Mouse (Mus musculus): ENCODE measurements around the gene Pnlip.

The Pnlip gene

DNA sequence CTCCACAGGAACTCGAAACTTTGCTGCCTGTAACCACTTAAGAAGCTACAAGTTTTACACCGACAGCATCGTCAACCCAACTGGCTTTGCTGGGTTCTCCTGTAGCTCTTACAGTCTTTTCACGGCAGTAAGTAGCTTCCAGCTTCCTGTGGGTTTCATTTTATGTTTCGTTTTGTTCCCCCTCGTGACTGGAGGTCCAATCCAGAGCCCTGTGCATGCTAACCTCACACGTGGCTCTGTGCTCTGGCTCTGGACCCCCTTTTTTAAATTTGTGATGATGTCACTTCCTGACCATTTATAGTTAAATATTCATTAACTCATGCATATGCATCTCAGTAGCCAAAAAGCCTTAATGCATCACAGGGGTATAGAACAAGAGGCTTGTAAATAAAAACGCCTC lies 24.8 kb downstream of the Pnlip start:
- Histone ChIP-seq H3K36me3 (ENCODE audit: control insufficient read depth, insufficient read depth, low read length, poor library complexity, severe bottlenecking) (no peaks in the 10 kb centered on the region), H3K27me3 (ENCODE audit: control insufficient read depth, insufficient read depth, low read length, poor library complexity, severe bottlenecking) (no peaks in the 10 kb centered on the region)
- DNase-seq (ENCODE audit: low read depth, low spot score): no peak

DNA sequence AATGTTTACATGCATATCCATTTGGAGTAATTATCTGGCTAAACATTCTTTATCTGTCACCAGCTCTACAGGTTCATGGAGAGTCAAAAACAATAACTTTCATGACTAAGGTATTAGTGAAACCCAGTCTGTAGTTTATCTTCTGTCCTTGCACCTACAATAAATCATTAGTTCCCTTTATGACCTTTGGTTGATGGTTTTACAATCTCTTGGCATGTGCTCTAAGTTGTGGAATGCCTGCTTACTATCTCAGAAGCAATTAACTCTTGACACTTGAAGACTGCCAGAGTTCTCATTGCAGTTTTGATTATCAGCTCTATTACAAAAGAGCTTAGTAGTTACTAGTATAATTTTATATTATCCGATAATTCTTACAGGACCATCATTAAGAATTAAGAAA lies 36.6 kb downstream of the Pnlip start:
- no peaks in the 10 kb centered on the region for H3K36me3 ChIP-seq (ENCODE audit: control insufficient read depth, insufficient read depth, low read length, poor library complexity, severe bottlenecking)
- no peaks in the 10 kb centered on the region for H3K27me3 ChIP-seq (ENCODE audit: control insufficient read depth, insufficient read depth, low read length, poor library complexity, severe bottlenecking)
- no peak for DNase-seq (ENCODE audit: low read depth, low spot score)

DNA sequence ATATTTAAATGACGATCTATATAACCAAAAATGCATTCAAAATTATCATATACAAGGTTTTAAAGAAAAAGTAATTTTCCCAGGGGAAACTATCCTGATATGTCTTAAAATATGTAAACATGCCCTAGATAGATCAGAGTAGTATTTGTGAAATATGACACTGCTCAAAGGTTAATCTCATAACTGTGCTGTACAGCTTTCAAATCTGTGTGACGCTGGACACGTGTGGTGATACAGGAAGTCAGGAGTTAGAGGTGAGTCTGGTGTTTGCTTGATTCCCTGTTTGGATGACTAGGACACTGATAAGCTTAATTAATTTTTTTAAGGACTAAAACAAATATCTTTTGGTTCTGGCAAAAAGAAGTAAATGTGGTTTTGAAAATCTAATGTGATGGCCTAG lies 43.0 kb downstream of the Pnlip start:
- no peaks in the 10 kb centered on the region for H3K27me3 ChIP-seq (ENCODE audit: control insufficient read depth, insufficient read depth, low read length, poor library complexity, severe bottlenecking)
- no peaks in the 10 kb centered on the region for H3K36me3 ChIP-seq (ENCODE audit: control insufficient read depth, insufficient read depth, low read length, poor library complexity, severe bottlenecking)
- DNase-seq (ENCODE audit: low read depth, low spot score): no peak

DNA sequence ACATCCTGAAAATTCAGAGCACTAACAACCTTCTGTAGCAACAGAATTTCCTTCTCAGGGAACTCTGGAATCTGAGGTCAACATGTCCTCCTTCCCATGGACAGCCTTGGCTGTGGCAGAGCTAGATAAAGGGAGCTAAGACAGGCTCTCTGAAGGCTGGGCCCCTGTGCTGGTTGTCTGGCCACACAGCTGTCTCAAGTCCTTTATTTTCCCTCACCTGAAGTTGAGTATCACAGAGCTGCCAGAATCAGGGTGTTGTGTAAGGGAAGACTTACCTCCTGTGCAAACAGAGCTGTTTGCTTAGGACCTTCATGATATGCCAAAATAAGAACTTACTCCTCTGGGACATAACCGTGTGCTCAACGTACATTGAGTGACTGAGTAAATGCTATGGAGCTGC lies 43.9 kb downstream of the Pnlip start:
- DNase-seq (ENCODE audit: low read depth, low spot score): no peak
- Histone ChIP-seq H3K36me3 (ENCODE audit: control insufficient read depth, insufficient read depth, low read length, poor library complexity, severe bottlenecking) (no peaks in the 10 kb centered on the region), H3K27me3 (ENCODE audit: control insufficient read depth, insufficient read depth, low read length, poor library complexity, severe bottlenecking) (no peaks in the 10 kb centered on the region)

DNA sequence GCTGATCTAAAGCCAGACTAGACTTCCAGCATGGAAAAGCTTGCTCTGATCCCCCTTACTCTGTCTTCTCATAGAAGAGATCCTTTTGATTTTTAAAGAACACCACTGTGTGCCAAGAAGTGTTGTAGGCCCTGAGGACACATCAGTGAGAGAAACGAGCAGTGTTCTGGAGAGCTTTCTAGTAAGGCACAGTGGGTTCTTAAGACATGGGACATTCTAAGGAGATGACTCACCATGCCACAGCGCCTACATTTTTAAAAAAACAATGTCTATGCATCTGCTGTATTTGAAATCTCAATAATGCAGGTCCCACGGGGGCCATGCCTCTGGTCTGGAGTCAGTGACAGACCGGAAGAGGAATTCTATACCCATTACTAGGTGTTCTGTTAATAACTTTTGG lies 52.3 kb downstream of the Pnlip start:
- no peak for DNase-seq (ENCODE audit: low read depth, low spot score)
- Histone ChIP-seq H3K27me3 (ENCODE audit: control insufficient read depth, insufficient read depth, low read length, poor library complexity, severe bottlenecking) (no peaks in the 10 kb centered on the region), H3K36me3 (ENCODE audit: control insufficient read depth, insufficient read depth, low read length, poor library complexity, severe bottlenecking) (no peaks in the 10 kb centered on the region)

DNA sequence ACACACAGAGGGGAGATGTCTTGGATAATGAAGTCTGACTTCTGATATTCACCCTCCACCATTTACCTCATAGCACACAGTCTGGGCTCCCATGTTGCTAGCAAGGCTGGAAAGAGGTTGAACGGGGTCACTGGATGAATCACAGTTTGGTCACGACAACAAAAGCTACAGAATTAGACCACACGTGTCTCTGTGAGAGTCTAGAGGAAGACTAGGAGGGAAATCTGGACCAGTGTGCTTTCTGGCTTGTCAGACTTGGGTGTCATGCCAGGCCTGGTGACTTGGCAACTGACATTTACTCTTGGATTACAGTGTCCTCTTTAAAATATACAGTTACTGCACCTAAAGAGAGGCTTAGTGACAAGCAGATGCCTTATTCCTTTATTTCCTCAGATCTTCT lies 56.3 kb downstream of the Pnlip start:
- Histone ChIP-seq H3K27me3 (ENCODE audit: control insufficient read depth, insufficient read depth, low read length, poor library complexity, severe bottlenecking) (no peaks in the 10 kb centered on the region), H3K36me3 (ENCODE audit: control insufficient read depth, insufficient read depth, low read length, poor library complexity, severe bottlenecking) (no peaks in the 10 kb centered on the region)
- DNase-seq (ENCODE audit: low read depth, low spot score): no peak

DNA sequence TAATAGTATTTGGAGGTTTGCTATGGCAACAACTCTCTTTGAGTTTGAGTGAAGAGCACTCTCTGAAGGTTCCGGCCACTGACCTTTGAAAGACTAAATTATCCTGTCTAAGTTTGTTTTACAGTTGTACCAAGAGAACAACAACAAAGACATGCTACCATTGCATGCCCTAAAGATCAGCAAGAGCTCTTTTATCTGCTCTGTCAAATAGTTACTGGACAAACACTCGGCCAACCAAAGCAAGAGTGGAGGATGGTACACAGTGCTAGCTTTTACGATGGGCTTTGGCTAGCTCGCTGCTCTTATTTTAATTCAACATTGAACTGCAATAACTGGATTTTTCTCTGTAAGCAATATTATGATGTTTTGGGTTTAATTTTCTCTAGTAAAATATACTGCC lies 65.6 kb downstream of the Pnlip start:
- Histone ChIP-seq H3K27me3 (ENCODE audit: control insufficient read depth, insufficient read depth, low read length, poor library complexity, severe bottlenecking) (no peaks in the 10 kb centered on the region), H3K36me3 (ENCODE audit: control insufficient read depth, insufficient read depth, low read length, poor library complexity, severe bottlenecking) (no peaks in the 10 kb centered on the region)
- no peak for DNase-seq (ENCODE audit: low read depth, low spot score)

DNA sequence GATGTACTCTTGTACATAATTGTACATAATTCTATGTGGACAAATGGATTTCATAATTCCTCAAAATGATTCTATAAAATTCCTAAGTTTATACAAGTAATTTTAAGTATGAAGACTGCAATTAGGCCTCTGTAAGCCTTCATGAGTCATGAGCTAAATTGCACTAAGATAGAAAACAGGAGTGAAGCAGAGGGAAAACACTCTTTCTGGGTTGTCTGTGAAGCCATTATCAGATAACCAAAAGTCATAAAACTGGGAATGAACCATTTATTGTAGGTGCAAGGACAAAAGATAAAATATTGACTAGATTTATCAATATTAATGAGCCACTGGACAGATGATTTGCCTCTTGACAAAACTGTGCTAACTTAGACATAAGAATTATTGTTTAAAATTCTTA lies 68.1 kb downstream of the Pnlip start:
- no peaks in the 10 kb centered on the region for H3K27me3 ChIP-seq (ENCODE audit: control insufficient read depth, insufficient read depth, low read length, poor library complexity, severe bottlenecking)
- H3K36me3 ChIP-seq (ENCODE audit: control insufficient read depth, insufficient read depth, low read length, poor library complexity, severe bottlenecking): no peaks in the 10 kb centered on the region
- no peak for DNase-seq (ENCODE audit: low read depth, low spot score)

DNA sequence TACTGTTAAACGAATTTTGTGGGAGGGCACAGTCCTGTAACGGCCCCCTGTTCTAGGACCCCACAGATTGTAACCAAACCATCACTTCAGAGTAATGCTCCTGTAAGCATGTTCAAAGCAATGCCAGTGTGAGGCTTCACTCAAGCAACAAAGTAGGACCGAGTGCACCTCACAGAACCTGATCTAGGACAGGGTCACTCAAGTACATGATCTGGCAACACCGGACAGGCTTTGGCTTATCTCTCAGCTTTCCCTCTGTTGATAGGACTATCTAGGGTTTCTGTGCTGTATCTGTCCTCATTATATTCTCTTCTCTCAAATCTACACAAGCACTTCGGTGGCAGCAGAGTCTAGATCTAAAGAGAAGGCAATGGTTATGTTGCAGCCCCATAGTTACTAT lies 74.3 kb downstream of the Pnlip start:
- no peaks in the 10 kb centered on the region for H3K36me3 ChIP-seq (ENCODE audit: control insufficient read depth, insufficient read depth, low read length, poor library complexity, severe bottlenecking)
- no peak for DNase-seq (ENCODE audit: low read depth, low spot score)
- no peaks in the 10 kb centered on the region for H3K27me3 ChIP-seq (ENCODE audit: control insufficient read depth, insufficient read depth, low read length, poor library complexity, severe bottlenecking)

DNA sequence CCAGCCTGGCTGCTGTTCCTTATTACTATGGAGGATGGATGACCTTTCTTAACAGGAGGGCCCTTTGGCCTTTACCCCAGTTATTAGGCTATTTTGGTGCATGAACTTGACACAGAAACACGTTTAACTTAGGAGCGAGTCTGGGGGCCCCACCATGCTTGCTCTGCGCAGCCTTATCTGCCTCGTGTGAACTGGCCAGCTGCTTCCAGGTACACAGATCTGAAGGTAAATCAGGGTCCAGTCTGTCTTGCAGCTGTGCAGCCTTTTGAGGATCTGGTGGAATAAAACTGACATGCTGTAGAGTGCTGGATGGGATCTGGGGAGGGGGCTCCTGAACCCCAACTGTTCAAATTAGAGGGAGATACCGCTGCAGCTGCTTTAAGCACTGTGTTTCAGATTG lies 75.5 kb downstream of the Pnlip start:
- H3K36me3 ChIP-seq (ENCODE audit: control insufficient read depth, insufficient read depth, low read length, poor library complexity, severe bottlenecking): no peaks in the 10 kb centered on the region
- no peak for DNase-seq (ENCODE audit: low read depth, low spot score)
- H3K27me3 ChIP-seq (ENCODE audit: control insufficient read depth, insufficient read depth, low read length, poor library complexity, severe bottlenecking): no peaks in the 10 kb centered on the region; the same call in 1 of the 2 replicates

DNA sequence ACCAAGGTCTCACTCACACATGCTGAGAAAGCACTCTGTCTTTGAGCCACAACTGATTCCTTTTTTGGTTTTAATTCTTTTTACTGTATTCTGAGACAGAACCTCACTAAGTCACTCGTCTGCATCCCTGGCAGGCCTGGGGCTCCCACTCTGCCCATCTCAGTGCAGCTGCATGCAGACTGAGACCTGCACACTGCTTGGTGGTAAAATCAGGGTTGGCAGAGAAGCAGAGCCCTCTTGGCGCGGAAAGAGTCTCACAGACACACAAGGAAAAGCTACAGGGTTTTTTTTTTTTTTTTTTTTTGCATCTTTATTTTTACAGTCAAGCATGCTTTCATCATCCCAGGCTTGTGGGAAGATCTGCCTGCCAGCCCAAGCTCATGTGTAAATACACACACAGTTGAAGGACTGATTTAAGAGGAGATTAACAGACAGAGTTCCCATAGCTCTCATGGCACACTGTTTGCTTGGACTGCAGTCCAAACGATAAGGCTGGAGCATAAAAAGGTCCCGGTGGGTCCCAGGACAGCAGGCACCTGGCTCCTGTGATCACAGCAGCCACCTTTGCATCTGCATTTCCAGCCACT lies 76.2 kb downstream of the Pnlip start, which contains the start of gene Pnliprp1:
Pnliprp1 (plus strand) TSS at position 443 of the 587 bp plus-strand sequence.
- no peak for DNase-seq (ENCODE audit: low read depth, low spot score)
- no peaks in the 10 kb centered on the region; the same call in 1 of the 2 replicates for H3K27me3 ChIP-seq (ENCODE audit: control insufficient read depth, insufficient read depth, low read length, poor library complexity, severe bottlenecking)
- no peaks in the 10 kb centered on the region for H3K36me3 ChIP-seq (ENCODE audit: control insufficient read depth, insufficient read depth, low read length, poor library complexity, severe bottlenecking)

All from splenic B cell, adult 2 months (primary cell).